Mouse (Mus musculus) stomach, postnatal 0 days (tissue): ENCODE measurements around the gene 4430402I18Rik.

Experiments used
- CTCF ChIP-seq: IDR thresholded peaks from 2 replicates; pipeline ENCODE4 v1.5.1; 2016; ENCODE audit warnings: antibody characterized with exemption, low read depth, mild to moderate bottlenecking, moderate library complexity
- EP300 ChIP-seq: optimal IDR thresholded peaks from 2 replicates; pipeline ENCODE3; 2016; ENCODE audit warnings: antibody characterized with exemption

- no peak for TF ChIP-seq CTCF
- TF ChIP-seq EP300: no peak
These were observed 27.8 kb upstream of the 4430402I18Rik start for GRCm38 (mm10) chr19:28995366-28995765.
